Mouse (Mus musculus) liver, embryonic 14.5 days (tissue): ENCODE measurements around the gene Bmpr1b. TPM values are rescaled to one million over a fixed set of nuclear protein-coding genes. Genes with fewer than 3 reads are reported as not detected.

ENCODE experiments used
- ATAC-seq: fragments of 200-750 bp; cut with Nextera tagmentation; 2 replicates; pipeline ENCODE4 v1.8.0; 2017; ENCODE audit warnings: moderate number of reproducible peaks, mild to moderate bottlenecking, moderate library complexity; ENCODE audit not compliant: insufficient read depth
- DNase-seq, 3 experiments: peaks; one replicate each; pipeline ENCODE4 v3.0.0-alpha.2; 2012 to 2013; ENCODE audit warnings: low read depth in 3 of 3, low spot score in 3 of 3
- H3K27ac ChIP-seq: fragments of 300-500 bp; sonication (generic); 2 replicates; pipeline ENCODE4 v1.5.1; 2014; ENCODE audit warnings: moderate library complexity, mild to moderate bottlenecking, control low read depth, inconsistent platforms
- H3K27me3 ChIP-seq: fragments of 300-500 bp; sonication (generic); 2 replicates; pipeline ENCODE4 v1.6.1; 2014; ENCODE audit warnings: mild to moderate bottlenecking, low read length, moderate library complexity; ENCODE audit not compliant: control insufficient read depth, insufficient read depth
- H3K36me3 ChIP-seq: fragments of 300-500 bp; sonication (generic); replicated peaks from 2 replicates; pipeline ENCODE4 v1.6.1; 2014; ENCODE audit warnings: low read depth; ENCODE audit not compliant: control insufficient read depth, insufficient read depth
- H3K4me1 ChIP-seq, 2 experiments: fragments of 200-500 bp in 1 of 2; fragments of 300-500 bp in 1 of 2; sonication (generic) in 1 of 2; replicated peaks; 2 replicates each; pipeline ENCODE4 v1.6.1; 2012 to 2014; ENCODE audit warnings: antibody characterized with exemption in 1 of 2, inconsistent platforms in 1 of 2, low read length in 1 of 2; ENCODE audit not compliant: control insufficient read depth in 2 of 2, insufficient read depth in 2 of 2
- H3K4me2 ChIP-seq: fragments of 300-500 bp; sonication (generic); 2 replicates; pipeline ENCODE4 v1.6.1; 2014; ENCODE audit warnings: low read depth, mild to moderate bottlenecking, control low read depth, moderate library complexity
- H3K4me3 ChIP-seq, 2 experiments: fragments of 200-500 bp in 1 of 2; fragments of 300-500 bp in 1 of 2; sonication (generic) in 1 of 2; 2 replicates each; pipeline ENCODE4 v1.5.1; 2012 to 2014; ENCODE audit warnings: low read depth in 2 of 2, low read length in 2 of 2, mild to moderate bottlenecking in 2 of 2, control low read depth in 1 of 2, inconsistent platforms in 1 of 2, moderate library complexity in 1 of 2; ENCODE audit not compliant: insufficient read depth in 1 of 2
- H3K9ac ChIP-seq: fragments of 300-500 bp; sonication (generic); replicated peaks from 2 replicates; pipeline ENCODE4 v1.6.1; 2014; ENCODE audit warnings: mild to moderate bottlenecking, control low read depth, moderate library complexity
- H3K9me3 ChIP-seq: fragments of 300-500 bp; sonication (generic); 2 replicates; pipeline ENCODE4 v1.6.1; 2016; ENCODE audit warnings: low read length, mixed read lengths; ENCODE audit not compliant: control insufficient read depth
- CTCF ChIP-seq: IDR thresholded peaks from 2 replicates; pipeline ENCODE4 v1.5.1; 2016; ENCODE audit warnings: antibody characterized with exemption, low read depth, control low read depth
- EP300 ChIP-seq: IDR thresholded peaks from 2 replicates; pipeline ENCODE4 v1.6.1; 2016; ENCODE audit warnings: antibody characterized with exemption, low read depth
- WGBS: fragments of 180-500 bp; shearing (Covaris S2); extraction: QIAGEN DNeasy Blood & Tissue Kit; methylation state at CpG from one replicate; pipeline ENCODE4 v1.1.7; 2014; ENCODE audit not compliant: insufficient replicate concordance; 5-methylcytosine and 5-hydroxymethylcytosine counted together
- polyA plus RNA-seq, 2 experiments: library from polyadenylated mRNA; depleted of rRNA in 1 of 2; stranded (reverse) in 1 of 2; unstranded in 1 of 2; fragments of >200 nt; fragmentation: Nextera tagmentation in 1 of 2; extraction: Ambion mirVana in 1 of 2; gene quantifications; 2 replicates each; pipeline versions ENCODE4 v1.2.1 to v1.2.3; 2012 to 2014

The Bmpr1b gene
- polyA plus RNA-seq, 2 experiments = 0.03 to 0.05 TPM

DNA sequence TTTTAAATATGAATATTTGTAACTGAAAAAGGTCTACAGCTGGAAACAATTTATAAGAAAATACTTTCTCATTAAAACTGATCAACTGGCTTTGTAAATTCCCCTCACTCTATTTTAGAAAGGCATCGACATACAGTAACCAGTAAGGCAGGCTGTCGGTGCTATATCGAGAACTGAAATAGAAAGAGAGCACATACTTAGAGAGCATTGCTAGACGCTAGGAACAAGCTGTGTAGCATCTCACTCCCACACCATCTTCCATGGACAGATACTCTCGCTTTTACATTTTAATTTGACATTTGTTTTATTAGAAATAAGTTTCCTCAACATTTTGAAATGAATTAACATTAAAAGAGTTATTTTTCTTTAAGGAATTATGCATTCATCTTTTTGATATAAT is 17.2 kb downstream of the Bmpr1b start:
- TF ChIP-seq EP300 (no peak), CTCF (no peak)
- no peak overlapping the region for H3K27ac ChIP-seq
- 63% methylated on average over 5 of the region's 5 CpGs for WGBS
- no peaks in the 10 kb centered on the region for H3K9me3 ChIP-seq
- DNase-seq (no peak), ATAC-seq (no peak)
- H3K27me3 ChIP-seq = no peaks in the 10 kb centered on the region
- no peak overlapping the region for H3K4me3 ChIP-seq
- H3K4me1 ChIP-seq = no peaks in the 10 kb centered on the region
- no peak overlapping the region for H3K9ac ChIP-seq
- no peaks in the 10 kb centered on the region for H3K36me3 ChIP-seq
- H3K4me2 ChIP-seq = no peak overlapping the region

DNA sequence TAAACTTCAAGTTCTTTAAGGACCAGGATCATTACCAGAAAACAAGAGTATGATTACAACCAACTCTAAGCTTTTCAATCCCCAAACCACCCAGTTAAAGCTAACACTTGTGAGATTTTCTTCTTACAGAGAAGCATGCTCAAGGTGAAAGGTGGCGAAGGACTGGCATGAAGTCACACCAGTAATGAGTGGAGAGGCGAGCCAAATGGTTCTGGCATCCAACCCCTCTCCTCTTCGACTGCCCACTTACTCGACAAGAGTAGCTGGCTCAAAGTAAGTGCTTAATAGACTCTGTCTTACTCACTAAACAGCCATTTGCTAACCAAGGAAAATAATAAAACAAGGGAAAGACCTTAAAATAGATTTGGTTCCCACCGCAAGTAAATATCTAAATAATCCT is 30.4 kb downstream of the Bmpr1b start:
- H3K4me1 ChIP-seq = no peaks in the 10 kb centered on the region
- no peak for DNase-seq
- H3K9me3 ChIP-seq = no peaks in the 10 kb centered on the region
- 58% methylated on average over 5 of the region's 5 CpGs for WGBS
- TF ChIP-seq EP300 (no peak), CTCF (no peak)
- no peak overlapping the region for H3K9ac ChIP-seq
- no peaks in the 10 kb centered on the region for H3K36me3 ChIP-seq
- no peak for ATAC-seq
- no peaks in the 10 kb centered on the region for H3K27me3 ChIP-seq
- no peak overlapping the region for H3K4me2 ChIP-seq
- H3K4me3 ChIP-seq = no peak overlapping the region
- no peak overlapping the region for H3K27ac ChIP-seq

DNA sequence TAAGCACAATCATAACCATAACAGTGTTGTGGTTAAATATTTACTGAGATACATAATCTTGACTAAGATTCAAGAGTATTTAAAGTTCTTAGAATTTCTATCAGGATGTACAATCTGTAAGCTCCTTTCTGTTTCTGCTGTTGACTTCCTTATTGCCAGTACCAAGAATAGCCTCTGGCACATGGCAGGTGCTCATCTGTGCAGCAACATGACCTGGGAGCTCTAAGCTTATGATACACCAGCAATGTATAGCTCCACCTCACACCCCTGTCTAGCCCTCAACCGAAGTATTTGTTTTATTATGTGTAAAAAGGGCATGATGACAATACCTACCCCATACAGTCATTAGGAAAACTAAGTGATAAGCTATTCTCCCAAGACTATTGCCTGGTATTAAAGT is 42.8 kb downstream of the Bmpr1b start:
- ATAC-seq = no peak
- WGBS = 41% methylated on average over 1 of the region's 1 CpGs
- Histone ChIP-seq H3K4me2 (no peak overlapping the region), H3K27ac (no peak overlapping the region), H3K4me3 (no peak overlapping the region), H3K9ac (no peak overlapping the region), H3K4me1 (no peaks in the 10 kb centered on the region), H3K27me3 (no peaks in the 10 kb centered on the region), H3K9me3 (no peaks in the 10 kb centered on the region), H3K36me3 (no peaks in the 10 kb centered on the region)
- DNase-seq = no peak
- TF ChIP-seq EP300 (no peak), CTCF (no peak)

DNA sequence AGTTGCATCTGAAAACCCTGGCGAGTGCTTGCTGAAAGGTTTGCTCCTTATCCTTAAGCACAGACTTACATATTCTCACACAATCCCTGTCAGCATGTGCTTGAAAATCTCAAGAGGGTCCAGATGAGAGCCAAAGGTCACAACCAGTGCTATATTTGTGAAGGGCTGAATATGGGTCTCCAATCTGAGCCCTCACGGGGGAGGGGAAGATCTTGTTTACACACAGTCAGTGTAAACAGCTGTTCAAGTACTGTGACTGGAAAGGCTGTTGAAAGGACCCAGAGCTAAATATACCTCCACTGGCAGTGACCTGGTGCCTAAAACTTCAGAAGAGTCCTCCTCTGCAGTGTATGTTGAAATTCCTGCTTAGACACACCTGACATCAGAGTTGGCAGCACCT is 43.7 kb downstream of the Bmpr1b start:
- DNase-seq = peak in 2 of 3 experiments; percentile 2 to 5

DNA sequence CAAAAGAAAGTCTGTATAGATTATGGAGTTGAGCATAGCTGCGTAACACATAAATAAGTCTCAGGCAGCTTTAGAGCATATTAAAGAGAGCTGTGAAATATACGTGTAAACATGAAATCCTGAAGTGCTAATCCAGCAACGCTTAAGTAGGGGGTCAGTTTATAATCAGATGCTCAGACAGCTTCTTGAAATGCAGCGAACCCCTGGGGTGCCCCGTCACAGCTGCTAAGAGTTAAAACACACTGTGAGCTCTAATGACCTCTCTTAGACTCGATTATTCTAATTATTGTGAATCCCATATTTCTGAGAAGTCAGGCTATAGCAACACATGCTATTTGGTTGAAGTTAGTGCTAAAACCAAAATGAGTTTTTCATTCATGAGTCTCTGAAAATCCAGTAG is 45.0 kb downstream of the Bmpr1b start:
- TF ChIP-seq EP300 (no peak), CTCF (no peak)
- H3K9ac ChIP-seq = no peak overlapping the region
- WGBS = 47% methylated on average over 6 of the region's 6 CpGs
- H3K36me3 ChIP-seq = no peaks in the 10 kb centered on the region
- DNase-seq (no peak), ATAC-seq (no peak)
- H3K4me1 ChIP-seq = no peaks in the 10 kb centered on the region
- no peak overlapping the region for H3K4me3 ChIP-seq
- no peaks in the 10 kb centered on the region for H3K9me3 ChIP-seq
- no peak overlapping the region for H3K27ac ChIP-seq
- no peak overlapping the region for H3K4me2 ChIP-seq
- no peaks in the 10 kb centered on the region for H3K27me3 ChIP-seq

More for the DNA sequence above, 43.7 kb downstream of the Bmpr1b start:
- Histone ChIP-seq H3K27me3 (no peaks in the 10 kb centered on the region), H3K4me2 (no peak overlapping the region), H3K27ac (no peak overlapping the region), H3K4me1 (no peaks in the 10 kb centered on the region), H3K9ac (no peak overlapping the region), H3K9me3 (no peaks in the 10 kb centered on the region), H3K4me3 (no peak overlapping the region), H3K36me3 (no peaks in the 10 kb centered on the region)
- ATAC-seq = no peak
- no peak for TF ChIP-seq EP300
- TF ChIP-seq CTCF = no peak
- WGBS = 54% methylated on average over 2 of the region's 2 CpGs

DNA sequence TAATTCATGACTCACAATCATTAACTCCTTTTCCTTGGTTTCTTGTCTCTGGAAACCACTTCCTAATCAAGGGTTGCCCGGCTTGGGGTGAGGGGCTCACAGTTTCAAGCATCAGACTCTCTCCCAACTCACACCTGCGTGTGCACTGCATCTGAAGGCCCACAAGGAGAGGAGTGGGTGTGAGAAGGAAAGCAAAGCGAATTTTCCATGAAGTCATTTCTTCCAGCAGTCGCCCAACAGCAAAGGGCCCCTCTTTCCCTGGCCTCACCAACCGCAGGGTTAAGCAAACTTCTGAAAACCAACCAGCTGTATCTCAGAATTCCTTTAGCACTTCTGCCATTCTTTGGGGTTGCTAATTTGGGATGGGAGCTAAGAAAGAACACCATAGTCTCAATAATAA is 46.8 kb downstream of the Bmpr1b start:
- WGBS = 53% methylated on average over 5 of the region's 5 CpGs
- ATAC-seq = no peak
- H3K4me2 ChIP-seq = no peak overlapping the region

More for the DNA sequence above, 46.8 kb downstream of the Bmpr1b start:
- no peak for DNase-seq
- Histone ChIP-seq H3K27ac (no peak overlapping the region), H3K4me1 (no peaks in the 10 kb centered on the region), H3K9me3 (no peaks in the 10 kb centered on the region), H3K27me3 (no peaks in the 10 kb centered on the region), H3K4me3 (no peak overlapping the region), H3K9ac (no peak overlapping the region), H3K36me3 (no peaks in the 10 kb centered on the region)
- no peak for TF ChIP-seq CTCF
- TF ChIP-seq EP300 = no peak
